Mouse (Mus musculus): ENCODE measurements at regions not wholly inside any gene's neighbourhood (a gene's known extent, or its start where the extent isn't known, plus 50 kb on each side); places are given as distances from the start of the nearest gene placed in this dataset.

GRCm38 (mm10) chr1:61336367-61336766 is 302.3 kb upstream of the Pard3b start:
- DNase-seq = no peak

GRCm38 (mm10) chr1:61352921-61353320 is 285.7 kb upstream of the Pard3b start:
- no peak for DNase-seq

- peak; percentile 51 for DNase-seq
Observed at GRCm38 (mm10) chr1:61353481-61353880, 285.1 kb upstream of the Pard3b start.

DNA sequence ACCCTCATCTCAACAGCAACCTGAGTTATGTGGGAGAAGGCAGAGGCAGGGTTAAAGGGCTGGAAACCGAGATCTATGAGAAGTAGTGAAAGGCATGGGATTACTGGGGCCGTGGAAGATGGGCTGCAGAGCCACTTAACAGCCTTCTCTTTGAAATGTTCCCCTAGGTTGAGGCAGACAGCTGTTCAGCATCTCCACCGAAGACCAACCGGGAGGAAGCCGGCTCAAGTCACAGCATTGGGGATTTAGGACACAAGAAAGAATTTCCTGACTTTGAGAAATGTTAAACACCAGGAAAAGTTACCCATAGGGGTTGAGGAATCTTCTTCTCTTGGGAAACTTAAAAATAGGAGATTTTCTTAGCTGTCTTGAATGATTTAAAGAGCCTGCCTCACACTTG is 283.4 kb upstream of the Pard3b start:
- DNase-seq = no peak

DNA sequence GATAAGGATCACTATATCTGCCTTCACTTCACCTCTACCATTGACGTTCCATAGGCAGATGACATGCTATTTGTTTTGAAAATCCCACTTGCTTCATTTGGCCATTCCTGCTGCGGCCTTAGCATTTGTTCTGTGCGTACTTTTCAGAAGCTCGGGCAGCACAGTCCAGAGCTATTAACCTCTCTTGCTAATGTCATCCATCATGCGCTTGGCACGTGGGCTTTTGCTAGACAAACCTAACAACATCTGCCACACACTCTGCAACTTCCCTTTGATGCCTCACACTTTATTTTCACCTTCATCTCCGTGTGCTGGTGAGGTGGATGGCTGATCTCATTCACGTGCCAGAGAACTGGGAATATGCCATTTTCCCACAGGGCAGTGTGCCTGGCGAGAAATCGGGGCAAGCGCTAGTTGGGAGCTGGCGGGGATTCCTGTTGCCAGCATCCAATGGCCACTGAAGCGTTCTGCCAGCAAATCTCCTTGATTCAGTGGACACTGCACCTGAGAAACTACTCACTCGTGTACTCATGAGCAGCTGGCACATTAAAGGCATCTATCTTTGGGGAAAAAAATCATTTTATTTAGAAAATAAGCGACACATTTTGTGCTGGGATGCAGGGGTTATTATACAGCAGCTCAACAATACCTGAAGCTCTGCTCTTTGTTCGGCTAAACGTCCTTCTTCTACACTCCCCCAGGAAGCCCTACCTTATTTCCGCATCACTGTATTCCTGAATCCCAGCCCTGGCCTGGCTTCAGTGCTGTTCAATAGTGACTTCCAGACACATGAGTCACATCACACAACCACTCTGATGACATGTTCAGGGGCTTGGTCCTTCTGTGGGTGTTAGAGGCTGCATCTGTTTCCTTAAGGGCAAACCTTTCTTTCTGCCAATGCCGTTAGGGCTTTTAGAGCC is 279.4 kb upstream of the Pard3b start:
- DNase-seq = peak; percentile 22

DNA sequence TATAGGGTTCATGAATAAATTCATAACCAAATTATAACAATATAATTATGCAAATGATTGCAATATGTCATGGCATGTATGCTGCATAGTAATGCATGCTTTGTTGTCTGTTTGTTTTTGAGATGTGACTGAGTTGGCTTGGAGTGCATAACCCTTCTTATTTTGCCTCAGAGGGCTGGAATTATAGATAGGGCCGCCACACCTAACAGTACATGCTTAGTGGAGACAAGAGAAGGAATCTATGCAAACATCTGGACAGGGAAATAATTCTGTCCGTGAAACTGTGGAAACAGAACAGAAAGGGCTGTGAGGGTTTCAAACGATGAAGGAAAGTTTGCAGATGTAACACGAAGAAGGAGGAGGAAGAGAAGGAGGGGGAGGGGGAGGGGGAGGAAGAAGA is 266.0 kb upstream of the Pard3b start:
- no peak for DNase-seq

GRCm38 (mm10) chr1:61373661-61374491 is 264.7 kb upstream of the Pard3b start:
- DNase-seq = no peak

- DNase-seq = no peak
Observed at GRCm38 (mm10) chr1:61376417-61376816, 262.2 kb upstream of the Pard3b start.

DNA sequence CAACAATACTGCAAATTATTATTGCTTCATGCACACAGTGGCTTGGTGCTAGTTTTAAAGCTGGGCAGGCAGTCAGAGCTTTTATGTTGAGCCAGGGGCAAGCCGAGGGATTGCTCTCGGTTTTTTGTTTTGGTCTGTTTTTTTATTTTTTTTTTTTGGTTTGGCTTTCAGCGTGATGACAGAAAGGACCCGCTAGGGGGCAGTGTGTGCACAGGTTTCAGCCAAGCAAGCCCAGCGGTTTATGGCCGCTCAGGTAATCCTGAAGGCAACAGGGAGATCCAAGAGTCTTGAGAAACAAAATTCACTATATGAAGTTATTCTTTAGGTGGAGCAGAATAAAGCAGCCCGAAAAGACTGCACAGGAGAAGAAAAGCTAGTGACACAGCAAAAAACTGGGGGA is 261.6 kb upstream of the Pard3b start:
- peak; percentile 87 for DNase-seq

DNA sequence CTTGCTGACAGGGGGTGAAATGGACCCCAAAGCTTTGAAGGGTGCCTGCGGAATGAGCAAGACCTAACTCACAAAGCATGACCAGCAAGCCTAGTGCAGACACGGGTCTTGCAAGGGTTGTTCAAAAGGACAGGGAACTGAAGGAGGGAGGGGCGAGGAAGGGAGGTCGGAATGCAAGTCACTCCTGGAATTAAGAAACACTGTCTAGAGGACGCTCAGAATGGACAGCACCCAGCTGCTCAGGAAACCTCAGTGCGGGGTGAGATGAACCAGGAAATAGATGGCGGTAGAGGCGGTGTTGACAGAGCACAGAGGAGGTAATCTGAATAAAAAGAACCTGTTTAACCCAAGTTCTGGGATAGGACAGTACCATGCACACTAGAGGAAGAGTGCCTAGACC is 260.4 kb upstream of the Pard3b start:
- no peak for DNase-seq

DNA sequence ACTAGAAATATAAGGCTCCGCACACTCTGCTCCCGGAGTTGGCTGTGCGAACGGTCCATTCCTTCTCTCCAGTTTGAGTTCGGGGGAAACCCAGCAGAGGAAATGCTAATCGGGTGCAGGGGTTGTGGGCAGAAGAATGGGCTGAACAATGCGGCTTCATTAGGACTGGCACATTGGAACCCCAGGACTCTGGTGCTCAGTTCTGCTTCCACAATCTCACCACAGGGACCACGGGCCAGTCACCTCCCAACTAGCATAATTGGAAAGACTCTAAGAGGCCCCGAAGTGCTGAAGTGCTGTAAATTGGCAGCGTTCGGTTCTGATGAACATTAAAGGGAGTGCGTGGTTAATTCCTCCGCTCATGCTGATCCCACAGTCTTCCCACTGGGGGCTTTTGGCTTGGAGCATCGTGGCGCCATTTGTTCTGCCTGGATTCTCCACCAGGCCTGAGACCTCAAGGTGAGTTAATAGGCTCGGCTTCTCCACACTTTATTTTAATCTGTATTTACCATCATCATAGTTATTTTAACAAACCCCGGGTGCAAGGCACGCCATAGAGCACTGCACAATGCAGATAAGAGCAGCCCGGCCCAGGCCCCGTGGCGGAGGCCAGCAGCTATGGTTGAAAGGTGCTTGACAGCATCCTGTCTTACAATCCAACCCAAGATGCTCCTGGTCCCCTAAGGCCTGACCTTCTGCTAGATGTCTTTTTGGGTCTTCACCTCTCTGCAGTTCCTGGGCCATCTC is 258.7 kb upstream of the Pard3b start:
- peak; percentile 11 for DNase-seq

DNA sequence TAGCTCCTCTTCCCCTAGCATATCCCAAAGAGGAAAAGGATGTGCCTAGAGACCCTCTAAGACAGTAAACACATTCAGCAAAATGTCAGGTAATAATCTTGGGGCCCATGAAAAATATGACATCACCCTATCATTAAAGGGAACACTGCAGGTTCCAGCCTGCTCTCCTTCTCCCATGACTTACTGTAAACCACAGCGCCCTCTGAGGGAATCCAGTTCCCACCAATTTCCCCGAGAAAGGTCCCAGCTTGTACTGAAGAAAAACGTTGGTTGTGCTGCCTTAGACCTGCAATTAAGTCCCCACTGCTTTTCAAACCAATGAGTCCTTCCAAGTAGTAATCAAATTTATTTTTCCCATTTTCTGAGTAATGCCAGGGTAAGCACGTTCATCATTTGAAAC is 251.0 kb upstream of the Pard3b start:
- no peak for DNase-seq

- no peak for DNase-seq
Observed at GRCm38 (mm10) chr1:61397796-61398195, 240.8 kb upstream of the Pard3b start.

GRCm38 (mm10) chr1:61402339-61402738 is 236.3 kb upstream of the Pard3b start:
- DNase-seq = no peak

DNA sequence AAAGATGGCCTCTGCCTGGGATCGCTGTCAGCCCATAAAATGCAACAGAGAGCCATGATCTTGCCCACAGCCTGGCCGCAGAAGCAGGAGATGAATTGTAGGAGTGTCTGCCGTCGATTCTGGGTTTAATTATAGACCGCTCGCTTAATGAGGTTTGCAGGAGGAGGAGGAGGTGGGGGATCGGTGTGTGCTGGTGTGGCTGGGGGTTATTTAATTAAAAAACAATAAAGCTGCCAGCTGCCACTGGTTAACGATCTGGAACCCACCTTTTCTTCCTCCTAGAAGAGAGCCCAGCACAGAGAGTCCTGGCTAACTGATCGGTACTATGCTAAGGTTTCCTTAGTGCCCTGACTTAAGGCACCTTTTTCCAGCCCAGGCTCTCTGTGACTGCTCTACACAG is 231.4 kb upstream of the Pard3b start:
- peak; percentile 29 for DNase-seq

- no peak for DNase-seq
Observed at GRCm38 (mm10) chr1:61414772-61415171, 223.9 kb upstream of the Pard3b start.

DNA sequence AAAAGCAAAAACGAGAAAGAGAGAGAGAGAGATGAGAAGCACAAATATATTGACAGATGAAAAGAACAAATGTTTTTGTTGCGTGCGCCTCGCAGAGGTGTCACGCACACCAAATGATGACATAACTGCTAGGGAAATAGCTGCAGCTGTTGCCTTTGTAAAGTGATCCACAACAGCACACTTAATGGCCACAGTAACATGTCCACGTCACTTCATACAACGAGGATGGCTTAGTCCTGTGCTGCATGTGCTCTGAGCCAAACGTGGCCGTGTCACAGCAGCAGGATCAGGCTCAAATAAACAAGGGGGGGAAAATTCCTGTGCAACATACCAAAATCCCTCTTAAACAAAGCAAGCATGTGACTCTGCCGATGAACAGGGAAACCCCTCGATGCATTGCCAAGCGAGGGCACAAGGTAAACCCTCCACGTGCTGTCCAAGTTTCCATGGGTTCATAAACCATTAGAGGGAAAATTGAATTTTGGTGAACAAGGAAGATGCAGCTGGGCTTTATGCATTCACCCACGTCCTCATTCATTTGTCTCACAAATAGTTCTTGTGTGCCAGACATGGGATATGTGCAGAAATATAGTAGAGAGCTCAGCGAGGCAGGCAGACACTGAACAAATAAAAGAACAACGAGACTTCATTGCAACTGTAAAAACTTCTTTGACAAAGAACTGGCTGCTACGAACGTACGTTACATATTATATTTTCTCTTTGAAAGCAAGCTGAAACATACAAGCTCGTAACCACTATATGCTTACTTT is 223.0 kb upstream of the Pard3b start:
- peak; percentile 9 for DNase-seq

GRCm38 (mm10) chr1:61418396-61418795 is 220.2 kb upstream of the Pard3b start:
- DNase-seq = no peak

DNA sequence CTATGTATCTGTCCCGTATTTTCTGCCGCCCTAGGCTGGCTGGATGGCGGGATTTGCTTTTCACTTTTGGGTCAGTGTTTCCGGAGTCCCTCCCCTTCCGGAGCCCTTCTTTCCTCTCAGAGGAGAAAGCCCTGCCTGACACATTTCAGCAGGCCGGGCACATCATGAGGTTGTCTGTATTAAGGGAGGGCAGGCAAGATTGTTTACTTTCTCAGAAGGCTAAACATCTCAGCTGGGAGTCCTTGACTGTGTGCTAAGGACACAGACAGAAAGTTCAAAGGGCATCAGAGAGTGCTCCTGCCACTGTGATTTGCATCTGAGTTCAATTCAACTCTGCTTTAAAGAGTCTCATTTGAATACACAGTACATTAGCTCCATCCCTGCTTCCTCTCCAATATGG is 218.8 kb upstream of the Pard3b start:
- DNase-seq = peak; percentile 26

DNA sequence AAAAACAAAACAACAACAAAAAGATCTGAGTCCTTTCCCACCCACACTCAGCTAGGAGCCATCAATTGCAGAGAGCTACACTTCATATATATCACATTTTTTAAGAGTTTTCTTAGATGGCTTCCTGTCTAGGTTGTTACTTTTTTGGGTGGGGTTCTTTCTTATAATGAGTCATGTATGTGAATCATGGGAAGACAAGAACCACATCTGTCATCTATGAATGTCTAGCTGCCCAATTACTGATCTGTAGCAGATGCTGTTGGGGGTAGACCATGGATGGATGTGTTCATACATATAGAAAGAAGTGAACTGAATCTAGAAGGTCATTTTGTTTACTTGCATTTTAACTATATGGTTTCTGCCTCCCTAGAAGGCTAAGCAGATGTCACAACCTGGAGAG is 215.4 kb upstream of the Pard3b start:
- DNase-seq = no peak

- no peak for DNase-seq
Observed at GRCm38 (mm10) chr1:61428706-61429501, 209.7 kb upstream of the Pard3b start.

GRCm38 (mm10) chr1:61437603-61438002 is 201.0 kb upstream of the Pard3b start:
- no peak for DNase-seq
